Mouse (Mus musculus): Measurements from ENCODE around the gene Macf1. TPM values are rescaled to one million over a fixed set of nuclear protein-coding genes. Genes with fewer than 3 reads are reported as not detected.

The Macf1 gene
- 10 to 100 TPM; 76.5 to 88.0 TPM for total RNA-seq (2021)
- long read RNA-seq, experiment 1, partial matches to known transcripts, result 1 of 5 reads
- long read RNA-seq, experiment 1, other reads (novel, unspliced or antisense), result 4 of 5 reads
- long read RNA-seq, experiment 2, partial matches to known transcripts, result 2 of 3 reads
- long read RNA-seq, experiment 2, other reads (novel, unspliced or antisense), result 1 of 3 reads

DNA sequence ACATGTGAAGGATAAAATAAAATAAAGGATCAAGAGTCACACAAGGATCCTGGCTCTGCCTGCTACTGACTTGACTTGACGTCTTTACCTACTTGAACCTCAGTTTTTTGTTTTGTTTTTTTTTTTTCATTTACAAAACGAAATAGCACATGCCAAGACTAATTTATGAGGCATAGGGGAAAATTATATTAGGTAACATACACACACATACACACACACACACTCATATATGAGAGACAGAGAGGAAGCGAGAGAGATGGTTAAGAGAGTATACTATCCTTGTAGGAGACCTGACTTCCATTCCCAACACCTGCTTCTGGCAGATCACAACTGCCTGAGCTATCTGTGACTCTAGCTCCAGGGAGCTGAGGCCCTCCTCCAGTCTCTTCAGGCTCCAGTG lies at the start of gene Macf1:
Macf1 (minus strand) TSS at position 101 of the 400 bp plus-strand sequence.
- intact Hi-C loops (cut with DNase I; ENCODE audit: low total_unique reads), result no loop called here
- DNase-seq, result no peak

DNA sequence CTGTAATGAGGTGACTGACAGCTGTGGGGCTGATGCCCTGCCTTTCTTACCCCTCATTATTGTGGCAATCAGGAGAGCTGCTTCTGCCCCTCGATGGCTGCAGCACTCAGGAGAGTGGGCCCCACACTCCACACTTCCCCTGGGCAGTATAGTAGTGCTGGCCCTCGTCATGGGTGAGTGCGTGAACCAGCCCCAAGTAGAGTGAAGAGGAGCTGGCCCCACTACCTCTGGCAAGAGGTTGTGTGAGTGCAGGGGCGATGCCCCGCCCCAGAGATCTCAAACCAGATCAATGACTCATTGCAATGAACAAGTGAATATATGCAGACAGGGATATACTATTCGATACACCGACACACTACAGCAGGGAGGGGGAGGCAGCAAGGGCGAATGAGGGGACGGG lies 49.4 kb upstream of the Macf1 start:
- intact Hi-C loops (cut with DNase I; ENCODE audit: low total_unique reads), result no loop called here
- DNase-seq, result no peak

DNA sequence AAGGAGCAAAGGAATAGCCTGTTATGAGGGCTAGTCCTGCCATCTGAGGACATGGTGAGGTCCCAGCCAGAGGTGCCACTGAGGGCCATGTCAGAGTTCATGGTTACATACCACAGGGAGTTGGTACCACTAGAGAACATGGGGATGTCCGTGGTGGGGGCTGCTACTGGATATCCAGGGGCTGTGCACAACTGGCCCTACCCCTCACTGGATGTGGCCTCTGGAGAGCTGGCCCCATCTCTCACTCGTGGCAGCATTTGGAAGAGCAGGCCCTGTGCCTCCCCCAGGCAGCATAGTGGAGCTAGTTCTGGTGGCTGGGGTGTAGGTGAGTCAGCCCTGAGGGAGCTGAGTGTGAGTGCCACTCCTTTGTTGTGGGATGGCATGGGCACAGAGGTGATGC lies 48.8 kb upstream of the Macf1 start:
- intact Hi-C loops (cut with DNase I; ENCODE audit: low total_unique reads), result no loop called here
- no peak for DNase-seq

DNA sequence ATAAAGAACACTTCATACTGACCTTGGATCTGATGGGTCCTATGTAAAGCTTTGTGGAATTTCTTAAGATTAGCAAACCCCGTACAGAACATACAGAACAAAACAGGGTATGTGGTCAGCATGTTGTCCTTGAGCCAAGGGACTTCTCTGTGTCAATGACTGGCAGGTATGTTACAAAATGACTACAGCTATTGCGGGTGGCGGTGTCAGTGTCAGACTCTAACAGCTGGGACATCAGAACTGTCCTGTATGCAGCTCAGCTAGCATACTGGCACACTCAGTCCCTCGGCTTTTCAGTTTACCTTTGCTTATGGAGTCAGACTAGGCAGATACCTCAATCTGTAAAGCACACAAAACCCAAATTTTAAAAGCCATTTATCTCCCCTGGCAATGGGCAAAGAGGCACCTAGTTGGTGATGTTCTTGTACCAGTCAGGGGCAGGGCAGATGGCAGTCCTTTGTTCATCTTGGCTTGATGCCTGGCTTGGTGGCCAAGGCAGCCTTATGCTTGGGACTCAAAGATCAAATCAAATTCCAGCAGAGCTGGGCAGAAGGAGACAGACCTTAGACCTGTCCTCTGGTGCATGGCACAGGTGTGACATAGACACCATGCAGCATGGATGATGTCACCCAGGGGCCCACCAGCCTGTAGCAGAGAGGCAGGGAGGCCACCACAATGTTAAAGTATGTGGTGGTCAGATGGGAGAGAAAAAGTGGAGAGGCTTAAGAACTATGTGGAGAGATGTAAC lies 48.2 kb upstream of the Macf1 start:
- DNase-seq, result no peak
- intact Hi-C loops (cut with DNase I; ENCODE audit: low total_unique reads), result no loop called here

DNA sequence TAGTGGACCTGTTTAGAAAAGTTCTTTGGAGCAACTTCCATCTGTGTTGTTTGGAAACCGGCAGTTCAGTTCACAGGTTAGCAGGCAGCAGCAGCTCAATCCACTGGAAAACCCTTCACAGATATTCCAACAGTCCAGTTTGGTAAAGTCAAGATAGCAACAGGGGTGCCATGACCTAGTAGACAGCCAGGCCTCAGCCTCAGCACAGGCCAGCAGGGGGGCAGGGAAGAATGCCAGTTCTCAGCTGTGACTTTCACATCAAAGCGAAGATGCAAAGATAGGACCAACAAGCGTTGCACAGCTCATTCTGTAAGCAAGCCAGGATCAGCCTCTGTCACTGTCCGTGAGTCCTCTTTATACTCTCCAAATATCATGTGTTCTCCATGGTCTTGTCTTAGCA lies 37.6 kb upstream of the Macf1 start:
- no peak for DNase-seq
- intact Hi-C loops (cut with DNase I; ENCODE audit: low total_unique reads), result no loop called here

DNA sequence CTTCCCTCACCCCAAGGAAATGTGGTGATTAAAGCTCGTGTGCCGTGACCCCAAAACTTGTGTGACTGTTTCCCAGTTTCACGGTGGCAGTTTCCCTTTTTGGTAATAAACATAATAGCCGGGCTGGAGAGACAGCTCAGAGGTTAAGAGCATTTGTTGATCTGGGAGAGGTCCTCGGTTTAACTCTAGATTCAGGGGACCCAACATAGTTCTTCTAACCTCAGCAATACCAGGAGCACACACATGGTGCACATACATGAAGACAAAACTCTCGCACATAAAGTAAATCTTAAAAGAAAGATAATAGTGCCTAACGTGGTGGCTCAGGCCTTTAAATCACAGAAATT lies 34.2 kb upstream of the Macf1 start:
- no peak for DNase-seq
- intact Hi-C loops (cut with DNase I; ENCODE audit: low total_unique reads), result no loop called here

DNA sequence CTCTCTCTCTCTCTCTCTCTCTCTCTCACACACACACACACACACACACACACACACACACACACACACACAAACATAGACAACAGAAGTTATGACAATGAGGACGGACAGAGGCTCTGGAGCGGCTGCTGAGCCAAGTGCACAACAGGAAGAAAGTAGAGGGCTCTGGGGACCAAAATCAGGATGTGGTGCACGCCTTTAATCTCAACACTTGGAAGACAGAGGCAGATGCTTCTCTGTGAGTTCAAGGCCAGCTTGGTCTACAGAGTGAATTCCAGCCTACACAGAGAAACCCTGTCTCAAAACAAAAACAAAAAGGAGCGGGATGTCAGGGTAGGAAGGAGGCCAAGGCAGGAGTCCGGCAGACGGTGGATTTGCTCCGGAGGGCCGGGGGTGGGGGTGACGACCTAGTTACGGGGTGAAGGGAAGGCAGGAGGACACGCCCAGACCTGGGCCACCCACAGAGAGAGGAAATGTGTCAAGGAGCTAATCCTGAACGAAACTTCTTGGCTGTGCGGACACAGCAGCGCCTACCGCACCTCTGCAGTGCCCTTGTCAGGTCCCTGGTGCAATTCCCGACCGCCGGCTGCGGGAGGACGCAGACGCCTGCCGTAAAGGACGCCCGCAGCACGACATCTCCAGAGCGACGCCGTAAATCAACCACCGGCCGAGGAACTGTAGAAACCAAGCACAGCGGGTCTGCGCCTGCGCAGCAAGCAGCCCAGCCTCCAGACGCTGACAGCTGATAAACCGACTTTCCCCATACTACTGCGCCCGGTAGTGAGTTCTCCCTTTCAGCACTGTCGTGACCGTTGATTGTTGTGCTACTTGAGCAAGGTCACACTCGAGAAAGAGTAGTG lies 33.6 kb upstream of the Macf1 start, which contains the start of gene Ndufs5:
Ndufs5 (minus strand) TSS at position 629 of the 860 bp plus-strand sequence.
- intact Hi-C loops (cut with DNase I; ENCODE audit: low total_unique reads), result no loop called here

DNA sequence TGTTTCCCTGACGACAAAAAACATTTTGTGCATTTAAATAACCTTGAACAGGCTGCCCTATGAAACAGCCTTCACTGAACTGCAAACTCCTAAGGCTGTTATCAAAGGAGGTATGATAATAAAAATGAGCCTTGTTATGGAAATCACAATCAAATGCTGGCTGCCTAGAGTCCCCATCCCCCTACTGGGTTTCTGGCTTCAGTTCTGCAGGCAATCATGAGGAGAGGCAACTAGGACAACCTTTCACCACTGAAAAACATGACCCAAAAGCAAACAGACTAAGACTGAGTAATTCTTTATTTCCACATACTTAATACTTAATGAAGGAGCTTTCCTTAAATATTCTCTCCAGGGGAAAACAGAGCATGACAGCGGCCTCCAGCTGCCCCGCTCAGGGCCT lies 28.3 kb upstream of the Macf1 start:
- intact Hi-C loops (cut with DNase I; ENCODE audit: low total_unique reads), result no loop called here
- DNase-seq, result no peak

More for the DNA sequence above, 33.6 kb upstream of the Macf1 start, which contains the start of gene Ndufs5:
- DNase-seq, result peak; percentile 96

DNA sequence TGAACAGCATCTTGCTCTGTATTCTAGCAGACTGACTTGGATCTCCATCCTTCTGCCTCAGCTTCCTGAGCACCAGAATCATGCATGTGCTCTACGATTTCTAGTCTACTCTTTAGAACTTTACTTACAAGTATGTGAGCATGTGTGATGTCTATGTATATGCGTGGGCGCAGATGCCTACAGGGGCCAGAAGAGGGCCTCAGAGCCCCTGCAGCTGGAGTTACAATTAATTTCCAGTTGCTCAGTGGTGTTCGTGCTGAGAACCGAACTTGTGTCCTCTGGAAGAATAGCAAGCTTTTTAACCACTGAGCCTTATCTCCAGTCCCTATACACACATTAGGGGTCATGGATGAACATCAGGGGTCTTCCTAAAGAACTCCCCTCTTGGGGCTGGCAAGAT lies 23.2 kb upstream of the Macf1 start:
- DNase-seq, result no peak
- intact Hi-C loops (cut with DNase I; ENCODE audit: low total_unique reads), result no loop called here

DNA sequence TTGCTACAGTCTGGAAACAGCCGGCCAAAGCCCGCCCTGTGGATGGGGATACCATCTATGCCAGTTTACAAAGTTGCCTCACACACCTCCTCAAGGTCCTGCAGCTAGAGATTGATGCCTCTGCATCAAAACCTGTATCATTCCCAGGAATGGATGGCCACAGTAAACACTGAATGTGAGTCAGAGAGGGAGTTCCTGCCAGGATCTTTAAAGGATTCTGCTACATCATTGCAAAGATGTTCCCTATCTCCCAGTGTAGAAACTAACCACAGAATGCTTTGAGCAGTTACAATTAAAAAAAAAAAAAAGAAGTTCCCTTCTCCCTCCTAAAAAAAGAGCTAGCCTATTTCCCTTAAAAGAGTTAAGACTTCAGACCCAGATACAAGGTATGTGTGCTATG lies 21.2 kb upstream of the Macf1 start:
- no peak for DNase-seq
- intact Hi-C loops (cut with DNase I; ENCODE audit: low total_unique reads), result no loop called here

DNA sequence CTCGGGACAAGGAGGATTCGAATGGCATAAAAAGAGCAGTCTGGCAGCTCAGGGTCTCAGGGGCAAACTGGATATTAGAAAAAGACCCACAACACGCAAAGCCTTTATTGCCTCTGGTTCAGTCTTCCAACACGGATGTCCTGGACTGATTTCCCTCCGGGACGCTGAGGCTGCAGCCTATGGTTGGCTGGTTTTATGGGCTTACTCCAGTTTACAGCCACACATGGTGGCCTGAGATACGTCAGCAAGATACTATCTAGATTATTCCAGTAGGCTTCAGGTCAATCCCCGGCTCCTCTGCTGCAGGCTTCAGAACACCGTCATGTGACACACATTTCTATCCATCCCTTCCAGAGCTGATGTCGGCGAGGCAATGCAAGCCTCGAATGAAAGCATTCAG lies 9.2 kb upstream of the Macf1 start:
- intact Hi-C loops (cut with DNase I; ENCODE audit: low total_unique reads), result no loop called here
- DNase-seq, result no peak

DNA sequence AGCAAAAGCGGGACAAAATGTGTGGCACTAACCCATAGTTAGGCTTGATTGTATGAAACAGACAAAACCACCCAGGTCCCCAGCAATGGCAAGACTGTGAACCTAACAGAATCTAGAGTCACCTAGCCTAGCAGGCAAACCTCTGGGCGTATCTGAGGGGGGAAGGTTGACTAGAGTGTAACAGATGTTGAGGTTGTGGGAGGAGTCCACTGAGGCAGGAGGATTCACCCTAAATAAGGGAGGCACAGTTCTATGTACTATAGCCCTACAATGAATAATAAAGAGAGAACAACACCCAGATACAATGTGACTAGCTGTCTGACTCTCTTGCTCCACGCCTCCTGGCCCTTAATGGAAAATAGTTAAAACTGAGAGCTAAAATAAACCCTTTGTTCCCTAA lies 7.9 kb upstream of the Macf1 start:
- intact Hi-C loops (cut with DNase I; ENCODE audit: low total_unique reads), result no loop called here
- DNase-seq, result no peak

DNA sequence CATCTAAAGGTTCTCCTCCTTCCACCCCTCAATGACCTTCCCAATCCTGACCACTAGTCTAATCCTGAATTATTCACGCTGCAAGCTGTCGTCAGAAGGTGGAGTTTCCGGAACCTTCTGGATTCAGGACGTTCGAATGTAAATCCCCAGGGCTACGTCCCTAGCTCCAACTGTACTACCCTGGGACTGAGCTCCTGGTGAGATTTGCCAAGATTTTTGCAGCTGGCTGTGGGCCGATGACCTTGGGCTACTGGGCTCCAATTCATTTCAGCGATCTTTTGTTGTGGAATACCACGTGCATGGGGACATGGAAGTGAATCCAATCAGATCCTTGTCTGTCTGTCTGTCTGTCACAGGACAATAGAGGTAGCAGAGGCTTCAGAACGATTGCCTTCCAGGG lies 6.2 kb upstream of the Macf1 start:
- intact Hi-C loops (cut with DNase I; ENCODE audit: low total_unique reads), result no loop called here
- DNase-seq, result no peak

DNA sequence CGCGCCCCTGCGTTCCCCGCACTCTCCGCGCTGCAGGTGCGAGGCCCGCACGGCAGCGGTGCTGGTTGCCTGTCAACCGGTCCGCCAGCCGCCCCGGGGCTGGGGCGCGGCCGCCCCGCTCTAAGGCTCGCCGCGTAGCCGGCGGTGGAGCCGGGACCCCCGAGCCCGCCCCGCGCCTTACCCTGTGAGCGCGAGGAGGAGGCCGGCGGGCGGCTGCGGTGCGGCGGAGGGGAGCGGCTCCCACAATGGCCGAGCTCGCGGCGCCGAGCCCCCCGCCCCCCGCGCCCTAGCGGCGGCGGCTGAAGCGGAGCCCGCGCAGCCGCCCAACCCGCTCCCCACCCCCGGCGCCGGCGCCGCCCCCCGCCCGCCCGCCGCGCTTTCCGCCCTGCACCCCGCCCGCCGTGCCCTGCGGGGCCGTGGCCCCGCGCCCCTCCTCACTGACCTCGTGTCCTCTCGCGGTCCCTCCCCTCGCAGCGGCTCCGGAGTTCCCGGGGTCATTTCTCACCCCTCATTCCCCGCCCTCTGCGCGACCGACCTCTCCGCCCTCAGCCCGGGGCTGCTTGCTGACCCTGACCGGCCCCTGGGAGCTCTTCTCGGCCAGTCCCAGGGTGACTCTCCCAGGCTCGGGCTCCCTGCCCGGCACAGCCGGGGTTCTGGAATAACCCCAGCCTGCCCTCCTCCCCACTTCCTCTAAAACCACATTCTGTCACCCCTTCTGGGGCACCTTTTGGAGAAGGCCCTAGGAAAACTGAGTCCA lies 3.0 kb upstream of the Macf1 start:
- intact Hi-C loops (cut with DNase I; ENCODE audit: low total_unique reads), result no loop called here
- DNase-seq, result peak; percentile 46

DNA sequence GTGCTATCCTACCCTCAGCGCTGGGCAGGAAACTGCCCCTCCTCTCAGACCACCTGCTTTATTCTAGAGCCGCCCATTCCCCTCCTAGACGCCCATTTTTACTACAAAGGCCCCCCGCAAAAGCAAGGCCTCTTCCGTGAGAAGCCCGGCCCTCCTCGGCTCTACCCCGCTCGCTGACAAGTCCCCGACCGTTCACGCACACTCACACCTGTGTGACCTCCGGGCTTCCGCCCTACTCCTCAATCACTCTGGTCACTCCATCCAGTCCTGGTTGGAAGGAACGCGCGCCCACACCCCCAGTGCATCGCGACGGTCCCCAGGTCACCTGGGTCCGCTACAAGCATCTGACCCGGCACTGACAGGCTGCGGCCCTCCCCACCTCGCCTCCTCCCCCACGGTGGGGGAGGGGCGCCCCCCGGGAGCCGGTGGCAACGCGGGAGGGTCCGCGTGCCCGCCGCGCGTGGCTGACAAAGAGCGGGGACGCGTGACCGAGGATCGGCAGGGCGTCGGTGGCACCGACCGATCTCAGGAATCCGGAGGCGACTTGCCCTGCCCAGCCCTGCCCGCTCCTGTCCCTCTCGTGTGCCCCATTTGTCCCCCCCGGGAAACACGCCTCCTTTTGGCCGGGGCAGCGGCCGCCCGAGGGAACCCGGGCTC lies 2.3 kb upstream of the Macf1 start:
- DNase-seq, result peak; percentile 22
- intact Hi-C loops (cut with DNase I; ENCODE audit: low total_unique reads), result no loop called here

DNA sequence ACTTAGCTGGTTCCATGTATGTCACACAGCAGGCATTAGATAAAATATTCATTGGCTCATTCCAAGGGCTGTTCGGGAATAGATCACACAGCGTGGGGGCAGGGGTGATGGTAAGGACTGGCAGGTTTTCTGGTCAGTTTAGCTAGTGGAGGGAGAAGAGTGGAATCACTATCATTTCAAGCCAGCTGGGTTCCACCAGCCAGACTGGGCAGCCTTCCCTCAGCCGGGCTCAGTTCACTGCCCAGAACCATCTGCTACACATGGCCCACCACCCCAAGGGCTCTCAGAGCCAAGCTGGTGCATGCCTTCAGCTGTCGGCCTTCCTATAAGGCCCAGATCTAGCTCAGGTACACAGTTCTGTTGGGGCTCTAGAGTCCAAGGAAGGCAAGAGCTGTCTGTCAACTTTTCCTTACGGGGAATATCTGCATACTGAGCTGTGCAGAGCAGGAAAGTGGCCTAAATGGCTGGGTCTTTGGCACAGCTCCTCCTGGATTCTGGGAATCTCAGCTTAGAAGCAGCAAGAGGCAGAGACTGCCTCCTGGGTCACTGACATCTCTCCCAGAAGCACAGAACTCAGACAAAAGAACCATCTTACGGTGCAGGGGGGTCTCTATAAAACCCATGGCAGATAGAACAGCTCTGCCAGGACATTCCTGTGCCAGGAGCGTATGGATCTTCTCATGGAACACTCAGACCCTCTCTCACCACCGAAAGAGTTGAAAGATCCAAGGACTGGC lies 1.5 kb upstream of the Macf1 start:
- peak; percentile 26 for DNase-seq
- intact Hi-C loops (cut with DNase I; ENCODE audit: low total_unique reads), result no loop called here

DNA sequence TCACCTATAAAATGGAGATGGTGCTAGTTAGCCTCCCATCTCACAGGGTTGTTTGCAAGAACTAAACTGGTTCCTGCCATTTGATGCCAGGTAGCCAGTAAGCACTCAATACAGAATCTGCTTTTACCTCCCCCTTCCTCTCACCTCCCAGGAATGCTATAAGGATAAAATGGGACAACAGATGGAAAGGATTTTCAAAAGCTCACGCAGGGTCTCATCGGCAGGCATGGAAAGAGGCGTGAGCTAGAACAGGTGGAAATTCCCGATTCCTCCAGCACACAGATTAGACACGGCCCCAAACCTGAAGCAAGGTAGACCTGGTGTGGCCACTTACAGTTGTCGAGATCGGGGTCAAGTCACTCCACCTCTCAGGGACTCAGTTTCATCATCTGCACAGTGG lies 886 bp upstream of the Macf1 start:
- intact Hi-C loops (cut with DNase I; ENCODE audit: low total_unique reads), result no loop called here
- no peak for DNase-seq

DNA sequence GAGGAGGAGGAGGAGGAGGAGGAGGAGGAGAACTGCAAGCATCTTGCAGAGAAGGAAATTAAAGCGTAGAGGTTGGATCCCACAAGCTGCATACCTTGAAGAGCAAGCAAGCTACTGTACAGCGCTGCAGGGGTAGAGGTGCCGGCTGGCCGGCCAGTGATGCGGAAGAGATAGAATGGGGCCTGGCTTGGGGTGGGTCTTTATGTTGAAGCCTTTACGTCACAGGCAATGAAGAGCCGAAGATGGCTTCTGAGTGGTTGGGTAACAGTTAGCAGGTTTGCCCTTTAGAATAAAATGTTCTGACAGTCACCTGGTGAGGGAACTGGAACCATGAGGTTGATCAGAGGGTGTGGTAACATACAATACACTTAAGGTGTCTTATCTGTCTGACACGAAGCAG lies 1.9 kb downstream of the Macf1 start:
- no peak for DNase-seq
- intact Hi-C loops (cut with DNase I; ENCODE audit: low total_unique reads), result no loop called here

DNA sequence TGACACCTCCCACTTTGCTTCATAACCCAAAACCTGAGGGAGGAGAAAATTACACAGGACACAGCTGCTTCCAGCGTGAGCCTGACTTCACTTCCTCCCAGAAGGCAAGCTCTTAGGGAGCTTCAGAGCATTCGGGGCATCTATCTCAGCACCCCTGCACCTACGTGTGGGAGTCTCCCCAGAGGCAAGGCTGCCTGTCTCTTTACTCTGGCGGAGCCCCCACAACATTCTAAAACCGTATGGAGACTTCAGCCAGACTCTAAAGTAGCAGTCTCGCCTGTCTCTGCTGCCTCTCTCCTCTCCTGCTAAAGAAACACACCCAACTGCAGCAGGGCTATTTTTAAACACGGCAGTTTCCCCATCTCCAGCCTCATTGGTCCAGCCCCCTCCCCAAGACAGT lies 3.2 kb downstream of the Macf1 start:
- no peak for DNase-seq
- intact Hi-C loops (cut with DNase I; ENCODE audit: low total_unique reads), result no loop called here

Data from gastrocnemius, postnatal 14 days (tissue).